Mouse (Mus musculus) thymus, adult 2 months (tissue): Measurements from ENCODE around the gene Pcgf1.

Source experiments
- CTCF ChIP-seq: fragments of 200-500 bp; IDR thresholded peaks from 2 replicates; pipeline ENCODE4 v1.5.1; 2012; ENCODE audit warnings: mild to moderate bottlenecking, control low read depth, low read length, moderate library complexity, borderline replicate concordance; ENCODE audit not compliant: control insufficient read depth, poor library complexity, insufficient read depth; ENCODE audit errors: extremely low read depth
- POLR2A ChIP-seq: fragments of 200-500 bp; IDR thresholded peaks from 2 replicates; pipeline ENCODE4 v1.6.1; 2012; ENCODE audit warnings: mild to moderate bottlenecking, low read length, control low read depth, moderate library complexity; ENCODE audit not compliant: control insufficient read depth, poor library complexity, insufficient read depth; ENCODE audit errors: extremely low read depth

DNA sequence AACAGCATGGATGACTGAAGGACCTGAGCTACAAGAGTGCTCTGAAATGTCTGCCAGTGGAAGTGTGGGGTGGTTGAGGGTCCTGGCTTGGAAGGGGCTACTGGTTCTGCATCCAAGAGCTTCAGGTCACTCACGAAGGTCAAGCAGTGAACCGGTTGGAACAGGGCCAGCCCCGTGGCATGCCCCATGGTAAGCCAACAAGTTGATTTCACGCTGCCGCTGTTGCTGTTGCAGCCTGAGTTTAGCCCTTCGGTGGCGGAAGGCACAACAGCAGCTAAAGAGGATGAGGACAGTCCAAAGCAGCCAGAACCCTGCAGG is 42.0 kb downstream of the Pcgf1 start:
- TF ChIP-seq CTCF (no peak), POLR2A (no peak)
